Mouse (Mus musculus): ENCODE data around the gene Eef2.

GRCm38 (mm10) chr10:81137252-81138130, 38.9 kb upstream of the Eef2 start:
- TF ChIP-seq TAL1 (conservative IDR thresholded peaks at IDR 0.05; ENCODE audit: low read depth, low read length) = no peak
- no peak for TF ChIP-seq CTCF (IDR thresholded peaks at IDR 0.05; ENCODE audit: low read depth, low read length)
